In the genomic region with DNA sequence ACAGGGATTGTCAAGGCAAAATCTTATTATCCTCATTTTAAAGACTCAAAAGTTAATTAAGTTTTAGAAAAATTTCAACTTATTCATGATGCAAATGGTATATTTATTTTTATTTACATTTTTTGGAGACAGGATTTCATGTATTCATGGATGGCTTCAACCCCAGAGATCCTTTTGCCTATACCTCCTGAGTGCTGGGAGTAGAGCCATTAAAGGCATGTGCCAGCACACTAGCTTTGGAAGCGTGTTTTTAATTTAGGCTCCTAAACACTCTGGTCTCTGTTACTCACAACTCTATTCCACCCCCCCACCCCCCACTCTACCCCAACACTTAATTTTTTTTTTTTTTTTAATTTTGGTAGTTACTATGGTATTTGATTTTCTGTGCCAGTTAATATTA, we compare ENCODE assay signal across 31 mouse cellular contexts. TPM values are rescaled to one million over a fixed set of nuclear protein-coding genes. Genes with fewer than 3 reads are reported as not detected.
"Had no signal": no experiment of that assay in that cellular context is flagged by ENCODE, and none has a peak within 500 bp of the region (broad histone marks: within the 10 kb centered on the region; RNA-seq: fewer than 3 reads in every experiment).

No protein-coding gene starts in this region.

- DNase-seq: cerebellum, adult 8-10 months; cerebellum, adult 9-10 months; cerebellum, adult 9-11 months; cerebellum, postnatal 14 days; cerebellum, postnatal 36 days; embryo, embryonic 11 days; forebrain, postnatal 0 days; gastrocnemius, adult 2 months; gastrocnemius, postnatal 10 days; gastrocnemius, postnatal 14 days; gastrocnemius, postnatal 25 days; gastrocnemius, postnatal 36 days; heart, adult 18-20 months; heart, adult 2 months had no signal

- H3K27me3 ChIP-seq: embryonic facial prominence, embryonic 12.5 days; embryonic facial prominence, embryonic 13.5 days; embryonic facial prominence, embryonic 15.5 days; forebrain, embryonic 12.5 days; forebrain, embryonic 13.5 days; forebrain, embryonic 15.5 days had no signal

- H3K27ac ChIP-seq: embryonic facial prominence, embryonic 12.5 days; embryonic facial prominence, embryonic 13.5 days; embryonic facial prominence, embryonic 15.5 days; forebrain, embryonic 10.5 days; forebrain, embryonic 12.5 days; forebrain, embryonic 13.5 days; forebrain, embryonic 15.5 days; gastrocnemius, adult 2 months; heart, adult 2 months; heart, embryonic 10.5 days had no signal

- ATAC-seq: forebrain, embryonic 13.5 days; forebrain, embryonic 14.5 days; forebrain, embryonic 15.5 days; forebrain, embryonic 16.5 days; forebrain, postnatal 0 days had no signal

- H3K4me3 ChIP-seq: embryonic facial prominence, embryonic 12.5 days; embryonic facial prominence, embryonic 13.5 days; embryonic facial prominence, embryonic 15.5 days; erythroblast, embryonic 14.5 days; forebrain, embryonic 10.5 days; forebrain, embryonic 12.5 days; forebrain, embryonic 13.5 days; forebrain, embryonic 15.5 days; gastrocnemius, adult 2 months; heart, adult 2 months; heart, embryonic 10.5 days had no signal

- H3K4me1 ChIP-seq: embryonic facial prominence, embryonic 12.5 days; embryonic facial prominence, embryonic 13.5 days; embryonic facial prominence, embryonic 15.5 days; forebrain, embryonic 10.5 days; forebrain, embryonic 12.5 days; forebrain, embryonic 13.5 days had no signal

- H3K9me3 ChIP-seq: embryonic facial prominence, embryonic 12.5 days; embryonic facial prominence, embryonic 13.5 days; embryonic facial prominence, embryonic 15.5 days; forebrain, embryonic 10.5 days; forebrain, embryonic 12.5 days; forebrain, embryonic 13.5 days; forebrain, embryonic 15.5 days; heart, embryonic 10.5 days had no signal

- H3K4me2 ChIP-seq: embryonic facial prominence, embryonic 12.5 days; embryonic facial prominence, embryonic 13.5 days; embryonic facial prominence, embryonic 15.5 days; forebrain, embryonic 12.5 days; forebrain, embryonic 13.5 days; forebrain, embryonic 15.5 days; heart, embryonic 11.5 days had no signal

- H3K36me3 ChIP-seq: embryonic facial prominence, embryonic 12.5 days; embryonic facial prominence, embryonic 13.5 days; embryonic facial prominence, embryonic 15.5 days had no signal

- H3K9ac ChIP-seq: embryonic facial prominence, embryonic 12.5 days; embryonic facial prominence, embryonic 13.5 days; embryonic facial prominence, embryonic 15.5 days; forebrain, embryonic 12.5 days; forebrain, embryonic 13.5 days; forebrain, embryonic 15.5 days; forebrain, postnatal 0 days had no signal

RNA-seq across cellular contexts. Expression of a gene that starts 51.0 kb away (rescaled TPM):
- total RNA-seq: common myeloid progenitor, adult 5-6 weeks; forebrain, postnatal 0 days; gastrocnemius, adult 18-20 months; gastrocnemius, adult 8-10 months; gastrocnemius, postnatal 25 days; granulocyte monocyte progenitor cell, adult 5-6 weeks; heart, adult 18-20 months; heart, adult 2 months had no signal
- polyA plus RNA-seq: embryonic facial prominence, embryonic 12.5 days; embryonic facial prominence, embryonic 13.5 days; embryonic facial prominence, embryonic 15.5 days; erythroblast, embryonic 14.5 days; forebrain, embryonic 10.5 days; forebrain, embryonic 11.5 days; forebrain, embryonic 12.5 days; forebrain, embryonic 13.5 days; forebrain, embryonic 14.5 days; forebrain, embryonic 15.5 days; forebrain, embryonic 16.5 days; heart, adult 2 months; heart, embryonic 11.5 days had no signal
